Mouse (Mus musculus) liver, embryonic 11.5 days (tissue): ENCODE measurements around the gene Plppr2. TPM values are rescaled to one million over a fixed set of nuclear protein-coding genes. Genes with fewer than 3 reads are reported as not detected.

Experiments used
- ATAC-seq: fragments of 200-750 bp; cut with Nextera tagmentation; replicated peaks from 2 replicates; pipeline ENCODE4 v1.8.0; 2017; ENCODE audit warnings: moderate number of reproducible peaks, mild to moderate bottlenecking, moderate TSS enrichment, moderate library complexity; ENCODE audit not compliant: low FRiP score
- DNase-seq: peaks from one replicate; pipeline ENCODE4 v3.0.0-alpha.2; 2017; ENCODE audit warnings: low spot score
- H3K27ac ChIP-seq: fragments of 300-500 bp; sonication (generic); 2 replicates; pipeline ENCODE4 v1.5.1; 2014; ENCODE audit warnings: mild to moderate bottlenecking, low read depth, low read length, control low read depth
- H3K27me3 ChIP-seq: fragments of 300-500 bp; sonication (generic); replicated peaks from 2 replicates; pipeline ENCODE4 v1.6.1; 2014; ENCODE audit warnings: low read length, mixed read lengths; ENCODE audit not compliant: control insufficient read depth, insufficient read depth
- H3K36me3 ChIP-seq: fragments of 300-500 bp; sonication (generic); 2 replicates; pipeline ENCODE4 v1.6.1; 2014; ENCODE audit warnings: mild to moderate bottlenecking, low read length, moderate library complexity, mixed read lengths; ENCODE audit not compliant: control insufficient read depth, insufficient read depth
- H3K4me1 ChIP-seq: fragments of 300-500 bp; sonication (generic); replicated peaks from 2 replicates; pipeline ENCODE4 v1.6.1; 2014; ENCODE audit warnings: low read length, mixed read lengths; ENCODE audit not compliant: control insufficient read depth, insufficient read depth
- H3K4me2 ChIP-seq: fragments of 300-500 bp; sonication (generic); 2 replicates; pipeline ENCODE4 v1.6.1; 2014; ENCODE audit warnings: mild to moderate bottlenecking, control low read depth, moderate library complexity
- H3K4me3 ChIP-seq: fragments of 300-500 bp; sonication (generic); 2 replicates; pipeline ENCODE4 v1.5.1; 2014; ENCODE audit warnings: low read depth, low read length, control low read depth
- H3K9ac ChIP-seq: fragments of 300-500 bp; sonication (generic); 2 replicates; pipeline ENCODE4 v1.6.1; 2014; ENCODE audit warnings: low read depth, low read length, control low read depth
- H3K9me3 ChIP-seq: fragments of 300-500 bp; sonication (generic); 2 replicates; pipeline ENCODE4 v1.6.1; 2016; ENCODE audit warnings: low read length, inconsistent platforms, mixed read lengths; ENCODE audit not compliant: control insufficient read depth
- WGBS: fragments of 180-500 bp; shearing (Covaris S2); extraction: QIAGEN DNeasy Blood & Tissue Kit; methylation state at CpG from one replicate; pipeline ENCODE4 v1.1.7; 2014; 5-methylcytosine and 5-hydroxymethylcytosine counted together
- polyA plus RNA-seq: library from polyadenylated mRNA; unstranded; fragments of >200 nt; fragmentation: Nextera tagmentation; extraction: Ambion mirVana; gene quantifications from 2 replicates; pipeline ENCODE4 v1.2.1, GENCODE M21; 2014

The Plppr2 gene
- polyA plus RNA-seq = 6.1 and 7.2 TPM in 2 replicates

DNA sequence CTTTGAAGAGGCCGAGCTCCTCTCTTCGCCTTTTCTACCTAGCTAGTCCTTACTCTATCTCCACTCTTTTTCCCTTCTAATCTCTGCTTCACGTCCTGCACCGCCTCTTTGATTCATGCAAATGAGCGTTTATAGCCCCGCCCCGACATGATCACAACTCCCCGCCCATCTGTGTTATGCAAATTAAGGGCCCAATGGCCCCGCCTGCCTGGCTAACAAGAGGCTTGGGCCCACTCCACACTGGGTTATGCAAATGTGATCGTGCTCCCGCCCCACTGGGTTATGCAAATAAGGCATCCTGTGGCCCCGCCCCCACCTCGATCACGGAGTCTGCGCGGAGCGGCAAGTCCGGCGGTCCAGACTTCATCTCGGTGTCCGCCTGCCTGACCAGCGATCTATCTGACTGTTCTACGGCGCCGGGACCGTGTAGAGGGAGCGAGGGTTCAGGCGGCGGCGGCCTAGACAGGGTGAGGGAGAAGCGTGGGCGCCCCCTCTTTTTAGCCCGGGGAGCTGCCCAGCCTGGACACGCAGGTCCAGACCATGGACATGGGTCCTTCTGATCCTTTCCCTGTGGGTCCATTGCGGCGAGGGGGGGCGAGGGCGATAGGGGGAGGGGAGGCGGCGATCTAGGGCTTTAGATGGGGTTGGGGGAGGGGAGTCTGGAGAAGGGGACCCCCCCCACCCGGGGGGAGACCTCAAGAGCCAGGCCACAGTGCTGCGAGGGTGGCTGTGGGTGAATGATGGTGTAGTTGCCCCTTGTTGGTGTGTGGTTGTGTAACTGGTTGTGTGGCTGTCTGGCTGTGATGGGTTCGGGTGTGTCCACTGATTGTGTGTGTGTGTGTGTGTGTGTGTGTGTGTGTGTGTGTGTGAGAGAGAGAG lies at the start of gene Plppr2:
Gene Plppr2 (plus strand): TSS at position 342 of the 879 bp plus-strand sequence.
- H3K9ac ChIP-seq = peak within 1 kb of the TSS; percentile 52
- H3K4me1 ChIP-seq = peaks cover 22% of the 10 kb centered on the region
- 3% methylated on average over 39 of the region's 43 CpGs for WGBS
- no peaks in the 10 kb centered on the region for H3K9me3 ChIP-seq
- ATAC-seq = peak; percentile 94
- H3K27ac ChIP-seq = no peak within 1 kb of the TSS
- H3K4me2 ChIP-seq = peak within 1 kb of the TSS; percentile 84
- peak within 1 kb of the TSS; percentile 62 for H3K4me3 ChIP-seq
- peak; percentile 93 for DNase-seq
- no peaks in the 10 kb centered on the region for H3K27me3 ChIP-seq
- H3K36me3 ChIP-seq = no peaks in the 10 kb centered on the region

DNA sequence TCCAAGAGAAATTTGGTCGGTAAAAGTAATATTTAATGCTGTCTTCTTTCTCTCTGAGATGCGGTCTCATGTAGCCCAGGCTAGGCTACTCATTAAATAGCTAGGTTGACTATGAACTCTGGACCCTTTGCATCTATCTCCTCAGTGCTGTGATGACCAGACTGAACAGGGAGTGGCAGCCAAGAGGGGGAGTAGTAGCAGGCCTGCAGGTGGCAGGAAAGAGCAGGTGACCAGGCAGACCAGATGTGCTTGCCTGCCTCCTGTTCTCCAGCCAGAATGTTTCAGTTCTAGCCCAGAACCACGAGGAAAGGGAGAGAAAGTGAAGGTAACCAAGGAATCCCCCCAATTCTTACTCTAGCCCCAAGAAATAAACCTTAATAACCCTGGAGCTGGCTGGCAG lies 47.6 kb upstream of the Plppr2 start:
- WGBS = 54% methylated on average over 3 of the region's 3 CpGs
- H3K4me2 ChIP-seq = no peak overlapping the region
- H3K4me1 ChIP-seq = no peaks in the 10 kb centered on the region
- ATAC-seq = no peak
- no peak for DNase-seq
- H3K4me3 ChIP-seq = no peak overlapping the region
- H3K27me3 ChIP-seq = peaks cover under 1% of the 10 kb centered on the region; the same call in 1 of the 2 replicates
- H3K27ac ChIP-seq = no peak overlapping the region
- no peak overlapping the region for H3K9ac ChIP-seq
- no peaks in the 10 kb centered on the region for H3K36me3 ChIP-seq
- H3K9me3 ChIP-seq = no peaks in the 10 kb centered on the region

DNA sequence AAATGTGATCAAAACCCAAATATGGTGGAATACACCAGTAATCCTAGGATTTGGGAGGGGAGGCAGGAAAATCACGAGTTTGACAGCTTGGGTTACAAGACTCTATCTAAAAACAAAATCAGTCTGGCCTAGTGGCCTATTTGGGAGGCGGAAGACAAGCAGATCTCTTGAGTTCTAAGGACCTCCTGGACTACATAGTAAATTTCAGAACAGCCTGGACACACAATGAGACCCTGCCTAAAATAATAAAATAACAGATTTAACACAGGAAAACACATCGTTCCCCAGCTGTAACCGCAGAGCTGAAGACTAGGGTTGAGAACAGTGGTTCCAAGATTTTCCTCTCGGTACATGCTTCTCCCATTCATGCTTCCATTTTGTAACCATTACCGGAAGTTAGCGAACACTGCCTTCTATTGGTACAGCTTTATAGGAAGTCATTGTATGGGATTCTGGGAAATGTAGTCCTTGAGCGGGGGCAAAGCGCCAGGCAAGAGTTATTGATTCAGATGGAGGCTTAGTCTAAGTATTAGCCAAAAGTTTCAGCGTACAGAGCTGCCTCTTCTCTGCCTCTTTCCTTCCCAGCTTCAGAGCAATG lies 35.5 kb upstream of the Plppr2 start:
- DNase-seq (peak; percentile 55), ATAC-seq (peak; percentile 78)
- H3K9ac ChIP-seq = 0 out of 2 replicates have a peak overlapping the region, but pooled peaks have one; percentile 31
- H3K9me3 ChIP-seq = no peaks in the 10 kb centered on the region
- 16% methylated on average over 10 of the region's 10 CpGs for WGBS
- peaks cover 3% of the 10 kb centered on the region; the same call in 1 of the 2 replicates for H3K27me3 ChIP-seq
- peak overlapping the region; percentile 58 for H3K4me2 ChIP-seq
- H3K36me3 ChIP-seq = no peaks in the 10 kb centered on the region
- peak overlapping the region; percentile 32 for H3K4me3 ChIP-seq
- H3K4me1 ChIP-seq = no peaks in the 10 kb centered on the region
- H3K27ac ChIP-seq = no peak overlapping the region

DNA sequence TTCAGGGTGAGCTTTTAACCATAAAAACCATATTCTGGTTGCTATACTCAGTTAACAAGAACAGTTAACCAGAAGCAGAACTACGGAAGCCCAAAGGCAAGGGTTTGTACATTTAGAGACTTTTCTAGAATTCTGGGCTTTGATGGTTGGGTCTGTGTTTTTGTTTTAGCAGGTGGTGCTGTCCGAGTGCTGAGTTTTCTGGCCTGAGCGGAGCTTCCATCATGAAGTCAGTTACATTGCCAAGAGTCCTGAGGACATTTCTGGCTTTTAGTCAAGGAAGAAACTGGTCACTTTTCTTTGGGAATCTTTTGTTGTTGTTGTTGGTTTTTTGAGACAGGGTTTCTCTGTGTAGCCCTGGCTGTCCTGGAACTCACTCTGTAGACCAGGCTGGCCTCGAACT lies 32.8 kb upstream of the Plppr2 start:
- no peaks in the 10 kb centered on the region for H3K9me3 ChIP-seq
- H3K36me3 ChIP-seq = no peaks in the 10 kb centered on the region
- H3K4me1 ChIP-seq = no peaks in the 10 kb centered on the region
- DNase-seq (no peak), ATAC-seq (no peak)
- no peak overlapping the region for H3K9ac ChIP-seq
- no peak overlapping the region for H3K4me2 ChIP-seq
- peaks cover 4% of the 10 kb centered on the region; the same call in 1 of the 2 replicates for H3K27me3 ChIP-seq
- no peak overlapping the region for H3K4me3 ChIP-seq
- 80% methylated on average over 4 of the region's 4 CpGs for WGBS
- no peak overlapping the region for H3K27ac ChIP-seq

DNA sequence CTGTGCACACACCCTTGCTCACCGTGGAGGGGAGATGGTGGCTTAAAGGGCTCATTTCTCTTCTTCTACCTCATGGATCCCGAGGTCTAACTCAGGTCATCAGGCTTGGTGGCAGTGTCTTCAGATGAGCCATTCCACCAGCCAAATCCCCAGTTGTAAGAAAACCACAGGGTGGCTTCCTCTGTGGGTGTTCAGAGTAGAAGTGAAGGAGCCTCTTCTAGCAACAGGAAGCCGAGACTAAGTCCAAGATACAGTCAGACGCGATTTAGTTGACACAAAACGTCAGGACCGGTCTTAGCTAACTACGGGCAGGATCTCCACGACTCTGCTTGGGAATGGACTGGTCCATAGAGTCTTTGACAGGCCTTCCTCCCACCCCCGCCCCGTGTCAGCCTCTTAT lies 28.6 kb upstream of the Plppr2 start:
- Histone ChIP-seq H3K4me2 (no peak overlapping the region), H3K4me3 (no peak overlapping the region), H3K4me1 (no peaks in the 10 kb centered on the region; the same call in 1 of the 2 replicates), H3K9me3 (no peaks in the 10 kb centered on the region), H3K36me3 (no peaks in the 10 kb centered on the region), H3K27me3 (peaks cover 5% of the 10 kb centered on the region; the same call in 1 of the 2 replicates), H3K27ac (no peak overlapping the region), H3K9ac (no peak overlapping the region)
- DNase-seq (no peak), ATAC-seq (no peak)
- 46% methylated on average over 11 of the region's 11 CpGs for WGBS

DNA sequence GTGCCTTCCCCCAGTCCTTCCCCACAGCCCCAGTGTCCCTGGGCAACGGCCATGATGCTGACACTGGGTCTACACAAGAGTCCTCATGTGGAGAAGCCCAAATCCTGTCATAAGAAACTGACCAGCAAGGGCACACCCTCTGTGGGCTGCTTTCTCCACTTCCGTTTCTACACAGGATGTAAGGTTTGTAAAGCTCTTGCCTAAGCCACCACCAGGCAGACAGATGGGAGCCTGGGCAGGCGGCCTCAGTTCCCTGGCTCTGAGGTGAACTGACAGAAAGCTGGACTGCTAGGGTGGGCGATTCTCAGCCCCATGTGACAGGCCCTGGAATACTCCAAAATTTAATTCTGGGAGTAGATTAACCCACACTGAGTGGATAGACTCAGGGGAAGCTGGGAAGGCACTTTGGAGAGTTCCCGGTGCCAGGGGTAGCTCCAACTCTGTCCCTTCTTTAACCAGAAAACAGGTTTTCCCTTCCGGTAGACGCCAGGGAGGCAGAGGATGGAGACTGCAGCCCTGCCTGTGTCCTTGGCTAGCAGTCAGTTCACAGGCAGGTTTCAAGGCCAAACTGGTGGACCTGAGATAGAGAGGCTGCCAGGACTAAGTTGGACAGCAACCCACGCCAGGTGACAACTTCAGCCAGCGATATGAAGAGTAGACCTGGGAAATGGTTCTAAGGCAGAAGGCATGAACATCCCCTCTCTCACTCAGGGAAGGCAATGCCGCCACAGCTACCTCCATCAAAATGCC lies 27.2 kb upstream of the Plppr2 start:
- Histone ChIP-seq H3K4me2 (no peak overlapping the region), H3K4me1 (no peaks in the 10 kb centered on the region; the same call in 1 of the 2 replicates), H3K9ac (no peak overlapping the region), H3K9me3 (no peaks in the 10 kb centered on the region), H3K27me3 (peaks cover 5% of the 10 kb centered on the region; the same call in 1 of the 2 replicates), H3K4me3 (no peak overlapping the region), H3K27ac (no peak overlapping the region), H3K36me3 (no peaks in the 10 kb centered on the region)
- DNase-seq = no peak
- 65% methylated on average over 10 of the region's 10 CpGs for WGBS
- ATAC-seq = no peak

DNA sequence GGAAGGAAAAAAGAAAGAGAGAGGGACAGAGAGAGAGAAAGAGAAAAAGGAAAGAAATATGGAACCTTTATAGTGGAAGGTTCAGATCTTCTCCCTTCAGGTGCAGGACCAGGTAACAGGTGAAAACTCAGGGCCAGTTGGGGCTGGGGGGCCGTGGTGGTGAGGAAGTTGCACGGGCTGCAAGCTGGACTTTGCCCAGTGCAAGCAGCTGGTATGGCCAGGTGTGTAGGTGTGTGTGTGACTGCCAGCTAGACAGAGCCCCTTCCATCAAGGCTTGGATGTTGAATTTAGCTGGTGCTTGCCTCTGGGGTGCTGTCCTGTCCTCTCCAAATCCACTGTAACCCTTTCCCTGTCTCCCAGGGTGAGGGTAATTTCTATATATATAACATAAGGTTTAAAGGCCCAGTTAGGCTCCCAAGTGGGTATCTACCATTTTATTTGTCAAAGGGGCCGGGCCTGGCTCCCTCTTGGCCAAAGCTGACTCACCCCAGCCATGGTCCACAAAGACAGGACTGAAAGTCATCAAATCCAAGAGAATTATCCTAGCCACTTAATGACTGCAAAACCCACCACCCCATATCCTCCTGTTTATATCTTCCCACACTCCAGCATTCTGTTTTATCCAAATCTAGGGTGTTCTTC lies 19.9 kb upstream of the Plppr2 start:
- peak overlapping the region; percentile 72 for H3K4me3 ChIP-seq
- peak overlapping the region; percentile 74; the same call in 1 of the 2 replicates for H3K9ac ChIP-seq
- DNase-seq = no peak
- no peak overlapping the region for H3K27ac ChIP-seq
- WGBS = 60% methylated on average over 3 of the region's 3 CpGs
- no peaks in the 10 kb centered on the region for H3K36me3 ChIP-seq
- peaks cover 6% of the 10 kb centered on the region for H3K4me1 ChIP-seq
- H3K4me2 ChIP-seq = peak overlapping the region; percentile 100
- no peaks in the 10 kb centered on the region for H3K9me3 ChIP-seq
- H3K27me3 ChIP-seq = no peaks in the 10 kb centered on the region
- no peak for ATAC-seq

DNA sequence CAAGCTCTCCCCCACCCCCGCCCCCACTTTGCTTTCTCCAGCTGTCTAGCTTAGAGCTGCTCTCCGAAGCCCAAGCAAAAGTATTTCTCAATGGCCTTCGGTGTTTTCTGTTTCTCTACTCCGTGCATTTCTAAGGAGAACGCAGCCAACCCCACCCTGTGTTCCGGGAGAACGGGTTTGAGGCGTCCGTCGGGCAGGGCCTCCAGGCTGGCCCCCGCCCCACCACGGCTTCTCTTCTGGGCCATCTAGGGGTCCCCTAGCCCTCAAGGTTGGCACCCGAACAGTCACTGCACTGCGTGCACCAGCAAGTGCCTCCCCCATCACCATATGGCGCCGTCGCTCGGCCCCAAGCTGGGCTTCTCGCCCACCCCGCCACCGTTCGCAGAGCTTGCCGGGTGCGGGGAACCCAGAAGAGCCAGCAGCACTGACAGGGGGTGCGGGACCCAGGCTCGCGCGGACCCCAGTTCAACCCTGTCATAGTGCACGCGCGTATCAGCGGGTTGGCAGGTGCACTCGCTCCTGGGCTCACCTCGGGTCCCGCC lies 19.3 kb upstream of the Plppr2 start:
- peak; percentile 43 for DNase-seq
- H3K9ac ChIP-seq = peak overlapping the region; percentile 74
- peak overlapping the region; percentile 100 for H3K4me2 ChIP-seq
- peak overlapping the region; percentile 72 for H3K4me3 ChIP-seq
- no peaks in the 10 kb centered on the region for H3K9me3 ChIP-seq
- peak; percentile 45 for ATAC-seq
- H3K4me1 ChIP-seq = peaks cover 6% of the 10 kb centered on the region
- 2% methylated on average over 35 of the region's 35 CpGs for WGBS
- H3K36me3 ChIP-seq = no peaks in the 10 kb centered on the region
- H3K27me3 ChIP-seq = no peaks in the 10 kb centered on the region
- H3K27ac ChIP-seq = peak overlapping the region; percentile 22; the same call in 1 of the 2 replicates
